Mouse (Mus musculus): Measurements from ENCODE around the gene Sptbn1.

The Sptbn1 gene

GRCm38 (mm10) chr11:30211663-30212416 lies 56.1 kb downstream of the Sptbn1 start:
- DNase-seq (ENCODE audit: extremely low spot score, low spot score): no peak

- no peak for DNase-seq (ENCODE audit: extremely low spot score, low spot score)
These were observed 56.8 kb downstream of the Sptbn1 start for GRCm38 (mm10) chr11:30211141-30211540.

DNA sequence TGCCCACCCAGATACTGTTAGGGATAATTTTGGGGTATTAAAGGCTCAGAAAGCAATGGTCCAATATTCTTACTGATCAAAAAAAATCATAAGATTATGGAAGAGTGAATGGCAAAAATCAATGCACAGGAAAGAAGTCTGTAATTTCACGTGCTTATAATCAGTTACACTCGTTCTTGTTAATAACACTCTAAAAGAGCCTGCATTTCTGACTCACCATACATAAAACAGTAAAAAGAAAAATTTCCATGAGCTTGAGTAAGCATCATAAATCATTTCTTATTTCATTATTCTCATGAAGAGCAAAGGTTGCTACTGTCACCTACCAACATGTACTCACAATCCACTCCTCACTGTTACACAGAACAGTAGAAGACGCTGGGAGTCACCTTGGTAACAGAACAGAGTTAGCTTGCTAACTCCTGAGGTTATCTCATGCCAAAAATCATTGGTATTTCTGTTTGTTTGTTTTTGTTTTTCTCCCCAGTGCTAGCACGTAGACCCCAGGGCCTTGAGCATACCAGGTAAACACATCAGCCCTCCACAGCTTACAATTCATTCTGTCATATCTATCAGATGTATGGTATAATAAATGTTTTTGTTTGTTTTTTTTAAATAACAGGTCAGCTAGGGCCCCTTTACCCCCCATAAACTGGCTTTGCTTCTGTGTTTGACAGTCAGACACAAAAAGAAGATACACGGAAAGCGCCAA lies 57.7 kb downstream of the Sptbn1 start:
- DNase-seq (ENCODE audit: extremely low spot score, low spot score): no peak

- no peak for DNase-seq (ENCODE audit: extremely low spot score, low spot score)
These were observed 58.5 kb downstream of the Sptbn1 start for GRCm38 (mm10) chr11:30209495-30209894.

GRCm38 (mm10) chr11:30204398-30204797 lies 63.6 kb downstream of the Sptbn1 start:
- DNase-seq (ENCODE audit: extremely low spot score, low spot score): no peak

DNA sequence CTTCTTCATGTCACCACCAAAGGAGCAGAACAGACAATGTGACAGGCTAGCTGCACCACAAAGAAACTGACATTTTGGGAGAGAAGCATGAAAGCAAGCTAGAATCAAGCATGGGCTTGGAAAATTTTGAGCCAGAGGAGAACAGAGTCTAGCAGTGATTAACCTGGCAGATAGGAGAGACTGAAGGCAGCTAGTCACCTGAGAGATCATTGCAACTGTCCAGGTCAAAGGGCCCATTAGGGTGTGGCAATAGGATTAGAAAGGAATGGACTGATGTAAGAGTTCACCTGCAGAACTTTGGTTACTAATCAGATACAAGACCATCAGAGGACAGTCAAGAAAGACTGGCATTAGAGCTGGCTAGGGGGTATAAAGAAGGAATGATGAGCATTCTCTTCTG lies 67.6 kb downstream of the Sptbn1 start:
- no peak for DNase-seq (ENCODE audit: extremely low spot score, low spot score)

DNA sequence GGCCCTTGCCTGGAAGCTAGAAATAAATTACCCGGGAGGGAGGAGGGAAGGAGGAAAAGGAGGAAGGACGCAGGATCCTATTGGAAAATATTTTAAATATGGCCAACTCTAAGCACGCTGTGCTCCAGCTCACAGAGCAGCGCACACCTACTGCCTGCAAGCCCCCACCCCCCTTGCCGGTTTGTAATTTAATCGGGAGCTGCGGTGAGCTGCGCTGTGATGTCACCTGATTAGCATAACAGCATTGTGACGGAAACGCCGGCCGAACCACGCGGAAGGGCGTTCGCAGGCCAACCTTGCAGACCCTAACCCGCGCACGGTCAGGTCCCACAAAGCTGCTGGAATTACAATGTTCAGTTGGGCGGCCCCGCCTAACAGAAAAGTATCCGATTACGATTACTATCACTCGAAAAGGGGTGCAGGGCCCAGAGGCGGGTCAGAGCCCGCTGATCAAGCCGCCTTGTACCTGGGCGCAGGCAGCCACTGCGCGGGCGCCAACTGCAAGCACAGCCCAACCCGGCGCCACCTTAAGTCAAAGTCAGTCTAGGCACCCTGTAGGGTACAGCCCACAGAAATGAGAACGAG lies 69.8 kb downstream of the Sptbn1 start:
- peak; percentile 82 for DNase-seq (ENCODE audit: extremely low spot score, low spot score)

- peak; percentile 68 for DNase-seq (ENCODE audit: extremely low spot score, low spot score)
These were observed 70.3 kb downstream of the Sptbn1 start for GRCm38 (mm10) chr11:30197564-30198090.

DNA sequence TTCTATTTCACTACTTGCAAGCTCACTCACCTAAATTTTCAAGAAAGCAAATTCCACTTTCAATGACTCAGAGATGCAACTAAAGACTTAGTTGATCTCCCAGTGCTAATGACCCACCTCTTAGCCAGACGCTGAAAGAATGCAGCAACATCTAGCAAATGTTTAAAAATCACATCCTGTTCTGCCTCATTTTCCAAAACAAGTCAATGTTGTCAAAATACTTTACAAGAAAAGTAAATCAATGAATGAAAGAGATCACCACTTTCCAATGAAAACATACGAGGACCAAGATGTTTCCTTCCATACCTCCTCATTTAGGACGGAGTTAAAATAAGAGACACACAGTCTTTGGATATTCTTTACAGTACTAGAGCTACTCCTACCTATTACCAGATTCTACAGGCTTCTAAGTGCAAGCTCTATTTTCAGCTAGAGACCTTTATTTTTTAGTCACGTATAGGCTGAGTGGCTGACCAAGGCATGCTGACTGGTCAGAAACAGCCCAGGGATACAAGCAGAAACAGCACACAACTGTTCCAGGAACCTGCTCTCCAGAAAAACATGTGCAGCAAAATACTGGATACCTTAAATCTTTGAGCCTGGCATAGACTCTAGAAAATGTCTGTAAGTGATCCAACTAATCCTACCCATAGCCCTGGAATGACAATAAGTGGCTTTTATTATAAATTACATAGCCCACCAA lies 71.5 kb downstream of the Sptbn1 start:
- DNase-seq (ENCODE audit: extremely low spot score, low spot score): no peak

DNA sequence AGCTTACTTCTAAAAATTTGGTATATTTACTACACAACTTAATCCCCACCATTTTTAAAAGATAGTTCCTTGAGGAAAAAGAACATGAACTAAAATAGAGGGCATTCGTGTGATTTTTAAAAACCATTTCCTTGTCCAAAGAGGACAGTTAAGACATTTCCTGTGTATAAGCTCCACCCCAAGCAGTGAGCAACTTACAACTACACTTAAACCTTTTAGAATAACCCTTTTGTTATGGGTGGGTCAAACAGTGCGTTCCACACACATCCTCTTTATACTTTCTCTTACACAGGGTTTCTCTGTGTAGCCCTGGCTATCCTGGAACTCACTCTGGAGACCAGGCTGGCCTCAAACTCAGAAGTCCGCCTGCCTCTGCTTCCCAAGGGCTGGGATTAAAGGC lies 72.2 kb downstream of the Sptbn1 start:
- no peak for DNase-seq (ENCODE audit: extremely low spot score, low spot score)

GRCm38 (mm10) chr11:30194800-30195199 lies 73.2 kb downstream of the Sptbn1 start:
- no peak for DNase-seq (ENCODE audit: extremely low spot score, low spot score)

DNA sequence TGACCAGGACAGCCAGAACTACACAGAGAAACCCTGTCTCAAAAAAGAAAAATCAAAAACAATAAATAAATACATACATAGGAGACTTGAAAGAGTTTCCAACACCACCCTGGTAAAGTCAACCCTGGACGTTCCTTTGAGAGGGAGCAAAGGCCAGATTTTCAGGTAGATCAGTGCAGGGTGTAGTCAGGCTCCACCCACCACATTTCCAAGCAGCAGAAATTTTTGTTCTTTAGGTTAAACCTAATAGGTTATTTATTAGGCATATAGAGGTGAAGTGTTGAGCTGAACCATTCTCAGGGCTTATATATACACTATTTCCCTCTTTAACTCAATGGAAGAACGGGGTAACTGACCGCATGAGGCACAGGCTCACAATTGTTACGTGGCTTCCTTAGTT lies 77.0 kb downstream of the Sptbn1 start:
- DNase-seq (ENCODE audit: extremely low spot score, low spot score): no peak

DNA sequence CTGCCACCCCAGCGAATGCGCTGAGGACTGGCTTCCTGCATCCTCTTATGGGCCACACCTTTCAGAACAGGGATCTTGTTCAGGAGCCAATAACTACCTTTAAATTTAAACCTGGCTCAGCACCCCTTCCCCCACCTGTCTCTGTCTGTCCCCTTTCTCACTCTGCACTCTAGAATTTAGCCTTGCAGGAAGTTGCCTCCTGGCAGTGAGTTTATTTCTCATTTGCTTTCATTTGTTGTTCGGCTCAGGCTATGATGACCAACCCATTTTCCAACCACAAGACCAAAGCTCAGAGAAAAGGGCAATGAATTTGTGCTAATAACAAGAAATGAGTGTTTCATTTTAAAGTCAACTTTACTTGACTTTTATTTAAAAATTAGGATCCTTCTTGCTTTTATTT lies 77.9 kb downstream of the Sptbn1 start:
- no peak for DNase-seq (ENCODE audit: extremely low spot score, low spot score)

DNA sequence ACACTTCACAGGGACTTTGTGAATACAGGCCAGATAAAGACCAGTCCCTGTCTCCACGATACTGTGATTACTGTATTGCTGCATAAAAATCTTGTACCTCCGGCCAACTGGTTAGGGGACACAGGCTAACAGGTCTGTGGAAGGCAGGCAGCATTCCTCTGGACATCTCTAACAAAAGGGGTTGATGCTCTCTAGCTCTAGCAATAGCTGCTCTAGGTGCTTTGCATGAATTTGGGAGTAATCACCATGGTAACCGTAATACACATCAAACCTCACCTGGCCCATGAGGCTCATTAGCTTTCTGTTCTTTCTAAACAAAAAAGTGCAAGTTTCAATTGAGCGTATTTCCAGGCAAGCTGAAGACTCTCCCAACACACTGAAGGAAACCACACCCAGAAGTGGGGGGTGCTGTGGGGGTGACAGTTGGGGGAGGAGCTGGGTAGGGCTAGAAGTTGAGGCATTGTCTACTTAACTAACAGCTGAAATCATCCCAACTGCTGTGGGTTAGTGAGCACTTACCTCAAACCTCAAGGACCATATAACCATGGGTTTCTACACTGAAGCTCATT lies 81.0 kb downstream of the Sptbn1 start:
- no peak for DNase-seq (ENCODE audit: extremely low spot score, low spot score)

- no peak for DNase-seq (ENCODE audit: extremely low spot score, low spot score)
These were observed 83.4 kb downstream of the Sptbn1 start for GRCm38 (mm10) chr11:30184527-30184926.

DNA sequence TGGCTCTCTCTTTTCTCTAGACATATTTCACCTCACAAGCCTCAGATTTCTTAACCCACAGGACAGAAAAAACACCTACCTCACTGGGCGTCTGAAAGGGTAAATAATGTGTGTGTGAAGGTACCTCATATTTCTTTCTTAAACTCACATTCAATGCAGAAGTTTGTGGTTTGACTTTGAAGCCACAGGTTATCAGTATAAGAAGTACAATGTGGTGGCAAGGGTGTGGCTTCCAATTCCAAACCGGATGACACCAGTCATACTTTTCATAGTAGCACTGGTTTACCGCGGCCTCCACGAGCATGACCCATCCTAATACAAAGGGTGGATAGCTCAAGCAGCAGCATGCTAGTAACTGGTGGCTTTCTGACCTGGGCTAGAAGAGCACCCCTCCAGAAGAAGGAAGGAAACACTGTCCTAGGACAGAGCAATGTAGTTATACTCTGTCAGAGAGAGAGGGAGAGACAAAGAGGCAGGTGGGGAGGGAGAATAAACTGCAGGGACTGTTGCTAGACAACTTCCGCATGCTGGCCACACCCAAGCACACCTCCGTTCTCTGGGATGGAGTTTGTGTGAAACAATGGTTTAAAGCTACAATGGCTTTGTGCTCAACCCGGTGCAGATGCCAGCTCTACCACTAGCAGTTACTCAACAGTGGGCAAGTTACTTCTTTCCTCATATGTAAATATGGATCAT lies 85.1 kb downstream of the Sptbn1 start:
- no peak for DNase-seq (ENCODE audit: extremely low spot score, low spot score)

GRCm38 (mm10) chr11:30178193-30178592 lies 89.8 kb downstream of the Sptbn1 start:
- no peak for DNase-seq (ENCODE audit: extremely low spot score, low spot score)

DNA sequence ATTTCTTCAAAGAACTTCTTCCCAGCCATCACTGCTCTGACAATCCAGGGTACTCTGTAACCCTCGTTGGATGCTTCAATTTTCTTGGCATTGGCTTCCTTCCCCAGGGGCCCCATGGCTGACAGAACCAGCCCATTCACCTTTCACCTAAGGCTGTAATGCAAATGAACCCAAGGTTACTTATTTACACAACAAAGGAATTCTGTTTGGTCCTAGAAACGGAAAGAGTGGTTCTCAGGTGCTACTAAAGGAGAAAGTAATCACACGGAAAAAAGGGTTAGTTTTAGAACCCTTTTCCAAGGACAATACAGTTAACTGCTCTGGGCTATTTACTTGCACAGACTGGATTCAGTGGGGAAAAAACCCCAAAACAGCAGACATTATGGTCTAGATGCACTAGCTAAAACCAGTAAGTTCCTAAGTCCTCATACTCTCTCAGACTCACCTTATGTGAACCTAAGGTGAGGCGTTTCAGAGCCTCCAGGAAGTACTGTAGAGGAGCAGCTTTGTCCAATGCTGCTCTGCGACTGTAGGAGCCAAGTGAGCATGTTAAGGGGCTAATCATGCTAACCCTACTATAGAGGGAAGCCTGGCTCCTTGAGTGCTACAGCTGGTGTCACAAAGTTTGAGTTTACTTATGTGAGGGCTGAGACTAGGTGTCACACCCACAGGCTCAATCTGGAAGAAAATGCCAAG lies 90.7 kb downstream of the Sptbn1 start:
- no peak for DNase-seq (ENCODE audit: extremely low spot score, low spot score)

DNA sequence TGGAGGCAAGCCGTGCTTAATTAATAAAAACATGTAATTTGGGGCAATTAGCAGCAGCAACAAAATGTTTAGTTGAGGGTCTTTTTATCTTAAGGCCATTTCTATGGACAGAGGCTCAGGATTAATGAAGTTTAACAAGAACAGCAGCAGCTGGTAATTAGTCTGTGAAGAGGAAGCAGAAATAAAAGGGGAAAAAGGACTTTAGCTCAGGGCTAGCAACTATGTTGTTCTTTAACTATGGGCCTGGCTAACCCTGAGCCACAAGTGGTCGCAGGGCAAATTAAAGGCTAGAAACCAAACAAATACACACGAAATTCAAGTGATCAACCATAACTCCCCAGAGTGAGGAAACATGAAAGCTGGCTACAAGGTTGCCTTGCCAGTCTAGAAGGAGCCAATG lies 91.9 kb downstream of the Sptbn1 start:
- DNase-seq (ENCODE audit: extremely low spot score, low spot score): no peak

- no peak for DNase-seq (ENCODE audit: extremely low spot score, low spot score)
These were observed 92.4 kb downstream of the Sptbn1 start for GRCm38 (mm10) chr11:30175623-30176022.
